Mouse (Mus musculus): ENCODE results near the gene Cfap43. TPM values are rescaled to one million over a fixed set of nuclear protein-coding genes. Genes with fewer than 3 reads are reported as not detected.

The Cfap43 gene
- polyA plus RNA-seq, 1 experiment from 2014 or later, result 0.06 TPM

DNA sequence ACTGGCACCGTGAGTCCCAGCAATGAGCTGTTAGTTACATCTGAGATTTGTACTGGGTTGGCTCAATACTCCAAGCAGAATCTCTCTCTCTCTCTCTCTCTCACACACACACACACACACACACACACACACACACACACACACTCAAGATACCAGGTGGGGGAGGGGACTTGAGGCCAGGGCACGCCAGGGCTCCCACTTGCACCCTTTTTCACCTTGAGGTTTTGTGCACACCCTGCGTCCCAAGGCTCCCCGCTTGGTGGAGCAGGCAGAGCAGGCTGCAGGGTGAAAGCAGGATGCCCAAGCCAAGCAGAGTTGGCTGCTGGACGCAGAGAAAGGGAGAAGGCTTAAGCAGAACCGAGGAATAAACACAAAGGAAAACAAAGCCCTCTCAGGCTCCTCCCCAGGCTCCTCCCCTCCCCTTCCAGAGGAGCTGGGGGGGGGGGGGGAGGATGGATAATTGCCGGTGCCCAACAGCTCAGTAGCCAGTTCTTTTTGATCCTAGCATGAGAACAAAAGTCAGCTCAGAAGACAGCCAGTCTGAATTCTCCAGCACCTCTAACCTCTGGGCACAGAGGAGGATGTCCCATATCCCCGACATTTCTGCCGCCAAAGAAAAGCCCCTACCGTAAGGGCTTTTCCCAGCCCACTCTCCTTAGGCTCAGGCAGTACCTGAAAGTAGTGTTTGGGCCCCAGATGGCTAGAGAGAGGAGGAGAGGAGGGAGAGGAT is 9.5 kb downstream of the Cfap43 start:
- WGBS, result 1% methylated on average over 10 of the region's 10 CpGs
- H3K9me3 ChIP-seq, result no peaks in the 10 kb centered on the region
- peak overlapping the region; percentile 35 for H3K4me3 ChIP-seq

DNA sequence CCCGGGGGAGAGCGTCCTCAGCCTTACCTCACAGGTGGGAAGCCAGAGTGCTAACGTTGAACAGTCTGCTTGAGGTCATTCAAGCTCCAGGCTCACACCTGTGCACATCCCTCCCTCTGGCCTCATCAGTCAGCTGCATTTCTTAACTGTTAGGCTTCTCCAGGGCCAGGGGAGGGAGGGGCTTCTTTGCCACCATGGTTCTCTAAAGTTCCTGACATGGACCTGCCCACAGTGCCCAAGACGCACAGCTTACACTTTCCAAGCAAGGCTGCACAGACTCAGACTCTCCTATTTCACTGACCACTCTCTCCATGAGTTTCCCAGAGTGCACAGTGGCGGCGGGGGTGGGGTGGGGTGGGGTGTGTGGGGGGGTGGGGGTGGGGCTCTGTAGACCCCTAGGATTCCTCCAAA is 10.1 kb downstream of the Cfap43 start:
- H3K9me3 ChIP-seq, result no peaks in the 10 kb centered on the region
- DNase-seq (ENCODE audit: low spot score), result no peak
- WGBS, result 35% methylated on average over 6 of the region's 6 CpGs
- peaks cover 26% of the 10 kb centered on the region for H3K36me3 ChIP-seq
- no peaks in the 10 kb centered on the region for H3K27me3 ChIP-seq (ENCODE audit: insufficient read depth, poor library complexity, severe bottlenecking)
- peak overlapping the region; percentile 73 for H3K27ac ChIP-seq
- H3K4me1 ChIP-seq, result peaks cover 64% of the 10 kb centered on the region
- H3K4me3 ChIP-seq, result peak overlapping the region; percentile 35; the same call in 1 of the 2 replicates

More for the DNA sequence above, 9.5 kb downstream of the Cfap43 start:
- H3K27ac ChIP-seq, result peak overlapping the region; percentile 73
- no peak for DNase-seq (ENCODE audit: low spot score)
- H3K4me1 ChIP-seq, result peaks cover 65% of the 10 kb centered on the region
- no peaks in the 10 kb centered on the region for H3K27me3 ChIP-seq (ENCODE audit: insufficient read depth, poor library complexity, severe bottlenecking)
- peaks cover 29% of the 10 kb centered on the region for H3K36me3 ChIP-seq

DNA sequence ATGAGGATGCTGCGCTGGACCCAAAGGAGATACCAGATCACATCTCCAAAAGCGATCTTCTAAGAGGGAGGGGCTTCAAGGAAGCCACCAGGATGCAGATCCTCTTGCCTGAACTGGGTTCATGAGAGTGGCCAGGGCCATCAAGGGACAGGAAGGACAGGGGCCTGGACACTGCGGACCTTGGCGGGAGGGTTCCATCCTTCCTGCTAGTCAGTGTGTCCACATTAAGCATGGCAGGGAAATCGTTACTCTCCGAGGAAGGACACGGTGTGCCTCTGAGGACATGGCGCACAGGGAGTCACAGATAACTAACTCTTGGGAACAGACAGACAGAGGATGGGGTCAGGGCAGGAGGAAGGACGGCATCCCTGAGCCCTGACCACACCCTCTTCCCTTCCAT is 11.5 kb downstream of the Cfap43 start:
- Histone ChIP-seq H3K9me3 (no peaks in the 10 kb centered on the region), H3K27ac (no peak overlapping the region), H3K4me3 (no peak overlapping the region), H3K27me3 (ENCODE audit: insufficient read depth, poor library complexity, severe bottlenecking) (no peaks in the 10 kb centered on the region), H3K36me3 (peaks cover 26% of the 10 kb centered on the region), H3K4me1 (peaks cover 70% of the 10 kb centered on the region)
- 83% methylated on average over 9 of the region's 9 CpGs for whole genome bisulfite sequencing
- no peak for DNase-seq (ENCODE audit: low spot score)

DNA sequence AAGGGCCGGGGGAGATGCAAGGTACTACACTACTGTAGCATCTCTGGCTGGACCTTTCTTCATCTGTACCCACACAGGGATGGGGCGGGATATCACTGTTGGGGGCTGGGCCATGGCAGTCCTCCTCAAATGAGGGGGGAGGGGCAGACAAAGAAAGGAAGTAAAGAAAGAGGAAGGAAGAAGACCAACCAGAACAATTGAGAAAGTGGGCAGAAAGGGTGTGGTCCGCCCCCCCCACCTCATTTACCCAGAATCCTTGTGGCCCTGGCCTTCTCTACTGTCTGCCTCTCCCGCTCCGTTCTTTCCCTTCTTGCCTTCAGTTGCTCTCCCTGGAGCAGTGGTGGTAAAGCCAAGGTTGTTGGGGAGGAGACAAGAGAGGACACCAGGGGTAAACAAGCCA is 13.5 kb downstream of the Cfap43 start:
- Histone ChIP-seq H3K4me1 (peaks cover 73% of the 10 kb centered on the region), H3K27ac (no peak overlapping the region), H3K4me3 (no peak overlapping the region), H3K36me3 (peaks cover 13% of the 10 kb centered on the region; the same call in 1 of the 2 replicates), H3K9me3 (no peaks in the 10 kb centered on the region), H3K27me3 (ENCODE audit: insufficient read depth, poor library complexity, severe bottlenecking) (no peaks in the 10 kb centered on the region)
- no peak for DNase-seq (ENCODE audit: low spot score)
- 76% methylated on average over 5 of the region's 5 CpGs for WGBS

DNA sequence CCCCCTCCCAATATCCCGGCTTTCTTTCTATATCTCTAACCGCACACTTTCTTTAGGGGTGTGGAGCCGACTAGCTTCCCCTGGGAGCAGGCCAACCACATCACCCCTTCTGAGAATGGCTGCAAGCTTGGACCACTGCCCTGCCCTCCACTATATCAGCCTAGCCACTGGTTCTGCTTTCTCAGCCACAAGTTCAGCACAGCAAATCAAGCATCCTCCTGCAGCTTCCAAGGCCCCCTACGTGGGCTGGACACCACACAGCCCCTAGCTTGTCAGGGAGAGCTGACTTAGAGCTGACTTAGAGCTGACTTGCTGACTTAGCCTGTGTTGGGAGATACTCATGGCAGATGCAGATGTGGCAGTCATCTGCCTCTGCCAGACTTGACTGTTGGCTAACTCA is 14.0 kb downstream of the Cfap43 start:
- H3K4me1 ChIP-seq, result peaks cover 72% of the 10 kb centered on the region
- WGBS, result 86% methylated on average over 4 of the region's 4 CpGs
- DNase-seq (ENCODE audit: low spot score), result no peak
- H3K9me3 ChIP-seq, result no peaks in the 10 kb centered on the region
- H3K36me3 ChIP-seq, result peaks cover 15% of the 10 kb centered on the region; the same call in 1 of the 2 replicates
- no peak overlapping the region for H3K4me3 ChIP-seq
- no peaks in the 10 kb centered on the region for H3K27me3 ChIP-seq (ENCODE audit: insufficient read depth, poor library complexity, severe bottlenecking)
- H3K27ac ChIP-seq, result no peak overlapping the region

DNA sequence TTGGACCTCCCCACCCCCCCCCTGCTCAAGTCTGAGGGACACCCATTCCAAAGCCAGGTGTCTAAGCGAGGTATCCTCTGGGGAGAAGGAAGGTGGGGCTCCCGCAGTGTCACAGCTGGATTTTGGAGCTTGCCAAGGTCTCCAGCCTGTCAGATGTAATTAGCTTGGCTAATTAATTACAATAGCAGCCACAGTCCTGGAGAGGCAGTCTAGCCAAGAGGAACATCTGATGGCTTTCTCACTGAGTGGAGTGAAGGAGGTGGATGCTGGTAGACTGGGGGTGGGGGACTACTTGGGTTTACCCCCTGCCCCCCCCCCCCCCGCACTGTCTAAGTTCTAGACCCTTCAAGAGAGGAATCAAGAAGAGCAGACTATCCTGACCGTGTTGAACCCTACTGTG is 15.4 kb downstream of the Cfap43 start:
- H3K9me3 ChIP-seq, result no peaks in the 10 kb centered on the region
- H3K4me3 ChIP-seq, result no peak overlapping the region
- no peak for DNase-seq (ENCODE audit: low spot score)
- H3K4me1 ChIP-seq, result peaks cover 59% of the 10 kb centered on the region
- 63% methylated on average over 4 of the region's 4 CpGs for WGBS
- peak overlapping the region; percentile 52; the same call in 1 of the 2 replicates for H3K27ac ChIP-seq
- H3K36me3 ChIP-seq, result peaks cover 21% of the 10 kb centered on the region; the same call in 1 of the 2 replicates
- H3K27me3 ChIP-seq (ENCODE audit: insufficient read depth, poor library complexity, severe bottlenecking), result no peaks in the 10 kb centered on the region

DNA sequence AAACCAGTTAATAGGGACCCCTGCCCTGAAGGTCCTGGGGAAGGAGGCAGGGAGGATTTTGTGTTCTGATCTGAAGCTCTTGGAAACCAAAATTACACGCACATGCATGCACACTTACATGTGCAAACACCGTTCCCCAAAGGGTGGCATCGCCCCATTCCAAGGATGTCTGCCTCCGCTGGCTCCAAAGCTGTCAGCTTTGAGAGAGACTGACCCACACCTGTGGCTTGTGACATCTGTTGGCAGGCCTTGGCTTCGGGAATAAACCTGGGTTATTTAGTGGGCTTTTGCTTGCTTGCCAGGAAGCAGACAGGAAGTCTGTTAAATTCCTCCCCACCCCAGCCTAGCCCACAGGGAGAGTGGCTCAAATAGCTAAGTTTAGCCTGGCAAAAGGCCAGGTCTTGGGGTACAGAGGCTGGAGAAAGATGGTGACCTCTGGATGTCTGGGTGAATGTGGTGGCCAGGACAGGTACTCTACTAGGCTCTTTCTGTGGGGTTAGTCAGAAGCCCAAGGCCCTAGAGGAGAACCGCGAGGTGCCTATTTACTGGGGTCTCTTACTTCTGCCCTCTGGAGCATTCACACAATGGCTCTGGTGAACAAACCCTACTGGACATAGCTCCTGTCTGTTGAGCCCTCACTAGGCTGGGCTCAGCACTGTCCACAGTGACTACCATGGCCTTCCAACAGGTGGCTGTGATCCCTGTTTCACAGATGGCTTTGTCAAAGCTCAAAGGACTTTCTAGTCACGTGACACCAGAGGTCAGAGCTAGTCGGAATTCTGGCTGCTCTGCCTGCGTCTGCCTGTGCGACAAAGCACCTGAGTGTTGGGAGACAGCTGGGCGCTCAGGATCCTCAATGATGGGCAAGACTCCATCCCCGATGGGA is 16.5 kb downstream of the Cfap43 start:
- WGBS, result 69% methylated on average over 13 of the region's 13 CpGs
- peaks cover 29% of the 10 kb centered on the region for H3K36me3 ChIP-seq
- H3K27me3 ChIP-seq (ENCODE audit: insufficient read depth, poor library complexity, severe bottlenecking), result no peaks in the 10 kb centered on the region
- no peak for DNase-seq (ENCODE audit: low spot score)
- no peak overlapping the region for H3K4me3 ChIP-seq
- H3K4me1 ChIP-seq, result peaks cover 57% of the 10 kb centered on the region
- no peaks in the 10 kb centered on the region for H3K9me3 ChIP-seq
- peak overlapping the region; percentile 71 for H3K27ac ChIP-seq

DNA sequence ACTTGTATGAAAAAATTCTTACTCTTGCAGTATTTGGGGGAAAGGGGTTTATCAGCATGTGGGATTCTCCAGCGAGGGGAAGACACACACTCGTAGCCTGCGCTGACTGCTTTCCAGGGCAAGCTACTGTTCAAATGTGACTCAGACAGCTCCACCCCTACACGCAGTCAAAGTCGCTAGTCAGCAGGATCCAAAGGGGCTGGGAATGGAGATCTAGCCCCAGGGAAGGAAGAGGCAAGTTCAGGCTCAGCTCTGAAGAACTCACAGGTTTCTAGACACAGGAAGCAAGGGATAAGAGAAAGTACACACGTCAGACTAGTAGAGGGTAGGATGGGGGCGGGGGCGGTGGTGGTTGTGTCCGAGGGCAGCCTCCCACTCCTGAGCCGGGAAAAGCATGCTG is 18.5 kb downstream of the Cfap43 start:
- WGBS, result 80% methylated on average over 10 of the region's 10 CpGs
- Histone ChIP-seq H3K4me3 (no peak overlapping the region), H3K4me1 (peaks cover 59% of the 10 kb centered on the region), H3K27ac (no peak overlapping the region), H3K36me3 (peaks cover 42% of the 10 kb centered on the region), H3K9me3 (no peaks in the 10 kb centered on the region), H3K27me3 (ENCODE audit: insufficient read depth, poor library complexity, severe bottlenecking) (no peaks in the 10 kb centered on the region)
- no peak for DNase-seq (ENCODE audit: low spot score)

DNA sequence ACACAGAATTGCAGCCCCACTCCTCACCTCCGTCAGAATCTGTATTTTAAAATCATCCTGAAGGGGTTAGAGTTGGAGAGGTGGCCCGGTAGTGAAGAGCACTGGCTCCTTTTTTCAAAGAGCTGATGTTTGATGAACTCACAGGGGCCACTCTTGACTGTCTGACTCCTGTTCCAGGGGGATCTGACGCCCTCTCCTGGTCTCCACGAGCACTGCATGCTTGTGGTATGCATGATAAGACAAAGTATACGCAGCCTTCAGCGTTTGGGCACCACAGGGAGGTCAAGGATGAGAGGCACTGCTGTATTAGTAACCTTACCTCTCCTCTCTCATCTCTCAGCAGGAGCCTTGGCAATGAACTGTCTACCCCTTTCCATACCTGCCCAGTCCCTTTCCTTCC is 19.1 kb downstream of the Cfap43 start:
- WGBS, result 64% methylated on average over 6 of the region's 6 CpGs
- no peak overlapping the region for H3K27ac ChIP-seq
- peaks cover 47% of the 10 kb centered on the region for H3K36me3 ChIP-seq
- no peaks in the 10 kb centered on the region for H3K27me3 ChIP-seq (ENCODE audit: insufficient read depth, poor library complexity, severe bottlenecking)
- H3K4me3 ChIP-seq, result no peak overlapping the region
- H3K4me1 ChIP-seq, result peaks cover 54% of the 10 kb centered on the region
- no peak for DNase-seq (ENCODE audit: low spot score)
- H3K9me3 ChIP-seq, result no peaks in the 10 kb centered on the region

DNA sequence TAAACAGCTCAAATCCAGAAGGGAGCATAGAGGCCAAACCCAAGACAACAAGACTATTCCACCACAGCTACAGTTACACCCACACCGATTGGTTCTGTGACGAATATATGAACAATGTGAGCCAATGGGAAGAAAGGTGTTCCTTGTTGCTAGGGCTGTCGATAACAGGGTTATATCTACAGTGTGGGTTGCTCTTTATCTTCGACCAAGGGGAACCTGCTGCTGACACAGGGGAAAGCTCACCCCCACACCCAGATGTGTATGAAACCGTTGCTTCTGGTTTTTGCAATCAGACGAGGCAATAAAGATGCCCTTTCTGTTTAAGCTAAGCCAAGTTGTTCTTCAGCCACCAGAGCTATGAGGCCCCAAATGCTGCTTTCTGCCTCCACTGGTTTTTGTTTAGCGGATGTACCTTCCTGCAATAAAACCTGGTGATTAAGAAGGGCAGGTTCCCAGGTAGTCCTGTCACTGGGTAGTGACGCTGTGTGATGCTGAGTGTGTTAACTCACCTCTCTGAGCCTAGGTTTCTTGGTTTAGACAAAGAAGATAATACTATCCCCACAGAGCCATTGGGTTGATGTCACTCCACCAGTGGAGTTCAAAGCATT is 20.5 kb downstream of the Cfap43 start:
- no peak for DNase-seq (ENCODE audit: low spot score)
- Histone ChIP-seq H3K36me3 (peaks cover 62% of the 10 kb centered on the region), H3K9me3 (no peaks in the 10 kb centered on the region), H3K4me3 (no peak overlapping the region), H3K4me1 (peaks cover 43% of the 10 kb centered on the region), H3K27ac (no peak overlapping the region), H3K27me3 (ENCODE audit: insufficient read depth, poor library complexity, severe bottlenecking) (no peaks in the 10 kb centered on the region)
- 81% methylated on average over 8 of the region's 8 CpGs for WGBS

DNA sequence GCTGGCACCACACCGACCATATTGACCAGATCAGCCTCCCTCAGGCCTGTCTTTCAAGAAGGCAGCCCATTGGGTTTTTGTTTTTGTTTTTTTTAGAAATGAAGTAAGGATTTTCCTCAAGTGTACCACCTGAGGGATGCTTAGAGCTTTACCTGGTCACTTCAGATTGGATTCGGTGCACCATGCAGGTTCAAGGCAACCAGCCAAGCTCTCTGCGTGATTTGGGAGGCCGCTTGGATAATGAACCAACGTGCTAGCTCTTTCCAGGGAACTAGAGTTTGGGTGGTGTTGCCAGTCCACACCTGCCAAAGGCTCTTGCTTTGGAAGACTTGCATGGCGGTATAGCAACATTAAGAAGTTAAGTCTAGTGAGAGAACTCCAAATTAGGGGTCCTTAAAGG is 26.0 kb downstream of the Cfap43 start:
- no peak overlapping the region for H3K27ac ChIP-seq
- H3K9me3 ChIP-seq, result no peaks in the 10 kb centered on the region
- H3K4me3 ChIP-seq, result no peak overlapping the region
- no peak for DNase-seq (ENCODE audit: low spot score)
- peaks cover 30% of the 10 kb centered on the region for H3K4me1 ChIP-seq
- WGBS, result 94% methylated on average over 6 of the region's 6 CpGs
- peaks cover 47% of the 10 kb centered on the region for H3K36me3 ChIP-seq
- H3K27me3 ChIP-seq (ENCODE audit: insufficient read depth, poor library complexity, severe bottlenecking), result no peaks in the 10 kb centered on the region

DNA sequence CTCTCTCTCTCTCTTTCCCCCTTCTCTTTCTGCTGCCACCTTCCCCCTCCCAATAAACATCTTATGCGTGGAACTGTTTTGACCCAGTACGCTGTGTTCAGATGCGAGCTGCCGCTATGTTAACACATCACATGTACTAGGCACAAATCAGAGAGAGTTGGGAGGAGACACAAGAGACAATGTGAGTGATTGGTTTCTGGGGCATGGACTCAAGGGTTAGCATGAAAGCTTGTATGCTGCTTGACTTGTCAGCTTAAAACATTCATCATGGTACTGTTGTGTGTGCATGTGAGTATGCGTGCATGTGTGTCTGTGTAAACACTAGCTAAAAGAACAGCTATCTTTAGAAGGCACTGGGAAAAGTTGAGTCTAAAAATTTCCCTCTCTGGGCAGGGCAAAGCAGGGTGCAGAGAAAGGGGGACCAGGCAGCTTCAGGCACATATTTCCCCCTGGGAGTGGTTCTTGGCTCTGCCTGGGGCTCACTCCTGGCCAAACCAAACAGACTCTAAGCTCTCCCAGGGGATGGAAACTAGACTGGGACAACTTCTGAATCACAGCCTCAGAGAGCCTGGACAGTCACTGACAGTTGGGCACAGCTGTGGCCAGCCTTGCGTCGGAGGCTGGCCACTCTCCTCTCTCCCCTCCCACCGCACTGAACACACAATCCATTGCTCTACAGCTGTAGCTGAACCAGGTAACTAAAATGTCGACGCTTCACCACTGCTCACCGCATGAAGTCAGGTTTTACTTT is 27.4 kb downstream of the Cfap43 start:
- WGBS, result 77% methylated on average over 11 of the region's 11 CpGs
- no peak for DNase-seq (ENCODE audit: low spot score)
- H3K27ac ChIP-seq, result no peak overlapping the region
- no peak overlapping the region for H3K4me3 ChIP-seq
- H3K9me3 ChIP-seq, result no peaks in the 10 kb centered on the region
- peaks cover 24% of the 10 kb centered on the region for H3K4me1 ChIP-seq
- H3K27me3 ChIP-seq (ENCODE audit: insufficient read depth, poor library complexity, severe bottlenecking), result no peaks in the 10 kb centered on the region
- H3K36me3 ChIP-seq, result peaks cover 34% of the 10 kb centered on the region

Data from heart, embryonic 10.5 days (tissue).